Mouse (Mus musculus): ENCODE data around the gene Tpd52l1.

The Tpd52l1 gene

DNA sequence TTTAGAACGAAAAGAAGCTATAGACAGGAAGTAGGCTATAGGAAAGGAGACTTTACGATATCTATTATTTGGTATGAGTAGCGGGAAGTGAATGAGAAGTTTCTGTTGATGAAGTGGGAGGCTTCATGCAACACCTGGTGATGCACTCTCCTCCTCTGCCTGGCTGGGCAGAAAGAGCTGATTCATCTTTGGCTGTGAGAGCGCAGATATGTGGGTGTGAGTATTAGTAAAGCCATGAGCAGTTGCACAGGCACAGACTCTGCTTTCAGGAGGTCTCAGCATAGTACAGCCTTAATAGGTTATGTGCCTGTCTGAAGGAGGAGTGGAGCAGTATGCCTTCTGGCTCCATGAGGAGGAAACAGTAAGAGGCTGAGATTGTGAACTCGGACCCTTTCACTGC, 109.3 kb downstream of the Tpd52l1 start:
- no peak for DNase-seq

- DNase-seq = no peak
Measured at GRCm38 (mm10) chr10:31331225-31331775, 114.5 kb downstream of the Tpd52l1 start.

- DNase-seq = no peak
Measured at GRCm38 (mm10) chr10:31330286-31330962, 115.3 kb downstream of the Tpd52l1 start.

DNA sequence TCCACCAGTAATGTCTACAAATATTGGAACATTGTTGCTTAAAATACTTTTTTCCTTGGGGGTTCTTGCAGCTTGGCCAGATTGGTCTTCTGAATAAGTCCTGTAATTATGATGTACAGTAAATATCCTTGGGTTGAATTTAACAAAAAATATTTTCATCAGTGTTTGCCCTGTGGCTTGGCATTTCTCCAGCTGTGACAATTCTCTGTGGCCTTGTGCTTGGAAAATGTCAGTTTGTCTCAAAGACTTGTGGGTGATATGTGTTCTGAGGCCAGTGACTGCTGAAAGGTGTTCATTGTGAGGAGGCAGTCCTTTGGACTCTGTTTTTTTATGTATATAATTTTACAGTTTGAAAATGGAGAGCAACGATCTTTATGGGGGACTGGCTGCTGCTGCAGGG, 116.3 kb downstream of the Tpd52l1 start:
- no peak for DNase-seq

GRCm38 (mm10) chr10:31318491-31318890, 127.3 kb downstream of the Tpd52l1 start:
- peak; percentile 85 for DNase-seq

DNA sequence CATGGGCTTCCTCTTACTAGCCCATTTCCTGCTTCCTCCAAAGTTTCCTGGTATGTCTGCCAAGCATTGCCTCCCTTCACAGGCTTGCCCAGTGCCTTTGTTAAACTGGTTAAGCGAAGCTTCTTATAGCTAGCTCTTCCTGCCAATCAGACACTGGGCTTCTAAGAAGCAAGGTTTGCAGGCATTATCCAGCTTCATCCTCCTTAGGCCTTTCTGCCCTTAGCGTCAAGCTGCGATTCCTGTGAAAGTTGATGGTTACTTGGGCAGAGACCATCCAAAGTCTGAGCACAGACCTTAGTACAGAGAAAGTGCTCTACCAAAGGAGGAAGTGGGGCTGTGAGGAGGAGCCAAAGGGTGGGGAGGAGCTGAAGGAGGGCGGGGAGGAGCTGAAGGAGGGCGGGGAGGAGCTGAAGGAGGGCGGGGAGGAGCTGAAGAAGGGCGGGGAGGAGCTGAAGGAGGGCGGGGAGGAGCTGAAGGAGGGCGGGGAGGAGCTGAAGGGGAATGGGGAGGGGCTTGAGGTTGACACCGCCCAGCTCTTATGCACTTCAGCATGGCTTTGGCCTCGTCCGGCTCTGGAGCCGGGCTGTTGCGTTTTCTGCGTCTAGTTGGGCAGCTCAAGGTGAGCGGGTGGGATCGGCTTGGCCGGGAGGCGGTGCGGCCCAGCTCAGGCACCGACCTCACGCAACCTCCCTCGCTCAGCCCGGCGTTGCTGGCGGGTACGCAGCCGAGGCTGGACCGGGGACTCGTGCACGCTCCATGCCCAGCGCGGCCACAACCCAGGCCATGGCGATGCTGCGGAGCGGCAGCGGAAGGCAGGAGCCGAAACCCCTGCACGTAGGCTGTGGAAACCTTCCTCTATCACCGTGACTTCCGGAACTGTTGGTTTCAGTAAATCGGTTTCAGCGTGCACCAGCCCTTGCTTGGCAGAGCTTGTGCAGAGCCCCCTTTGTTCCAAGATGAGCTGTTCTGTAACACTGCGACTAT, 132.6 kb downstream of the Tpd52l1 start, which contains the start of gene Hddc2:
Gene Hddc2, plus strand, starts transcription at position 519 of the 984 bp plus-strand sequence.
- peak; percentile 97 for DNase-seq

DNA sequence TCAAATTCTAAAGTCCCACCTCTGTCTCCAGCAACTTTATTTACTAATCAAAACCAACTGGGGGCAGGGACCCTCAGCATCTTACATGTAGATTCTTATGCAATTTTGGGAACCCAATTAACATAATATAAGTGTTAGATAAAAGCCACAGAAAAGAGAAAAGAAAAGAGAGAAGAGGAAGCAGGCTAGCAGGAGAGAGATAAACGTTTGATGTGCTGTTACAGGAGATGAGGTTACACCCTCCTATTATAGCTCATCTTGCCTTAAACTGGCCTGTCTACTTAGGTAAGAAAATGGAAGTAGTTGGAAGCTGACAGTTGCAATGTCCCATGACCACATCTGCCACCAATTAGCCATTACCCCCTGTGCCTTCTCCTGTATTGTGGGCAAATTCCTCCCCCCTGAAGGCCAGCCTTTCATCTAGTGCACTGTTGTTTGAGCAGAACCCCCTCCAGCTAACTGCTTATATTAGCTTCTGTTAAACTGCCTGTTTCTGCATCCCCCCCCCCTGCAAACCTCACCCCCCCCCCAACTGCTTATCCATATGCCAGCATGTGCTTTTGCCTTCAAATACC, 138.6 kb downstream of the Tpd52l1 start:
- no peak for DNase-seq

DNA sequence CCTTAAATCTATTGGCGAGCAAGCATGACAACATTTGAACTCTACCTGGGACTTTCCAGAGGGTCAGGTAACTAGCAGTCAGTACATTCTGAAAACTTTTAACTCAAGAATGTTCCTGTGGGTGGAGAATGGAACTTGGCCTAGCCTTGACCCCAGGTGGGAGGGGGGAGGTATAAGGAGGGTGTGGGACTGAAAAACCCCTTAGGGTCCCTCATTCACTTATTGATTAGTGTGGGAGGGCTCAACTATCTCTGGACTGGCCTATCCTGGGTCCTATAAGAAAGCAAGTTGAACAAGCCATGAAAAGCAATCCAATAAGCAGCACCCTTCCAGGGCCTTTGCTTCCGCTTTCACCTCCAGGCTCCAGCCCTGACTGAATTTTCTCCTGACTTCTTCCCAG, 142.3 kb downstream of the Tpd52l1 start:
- DNase-seq = no peak

- no peak for DNase-seq
Measured at GRCm38 (mm10) chr10:31300292-31300691, 145.5 kb downstream of the Tpd52l1 start.

DNA sequence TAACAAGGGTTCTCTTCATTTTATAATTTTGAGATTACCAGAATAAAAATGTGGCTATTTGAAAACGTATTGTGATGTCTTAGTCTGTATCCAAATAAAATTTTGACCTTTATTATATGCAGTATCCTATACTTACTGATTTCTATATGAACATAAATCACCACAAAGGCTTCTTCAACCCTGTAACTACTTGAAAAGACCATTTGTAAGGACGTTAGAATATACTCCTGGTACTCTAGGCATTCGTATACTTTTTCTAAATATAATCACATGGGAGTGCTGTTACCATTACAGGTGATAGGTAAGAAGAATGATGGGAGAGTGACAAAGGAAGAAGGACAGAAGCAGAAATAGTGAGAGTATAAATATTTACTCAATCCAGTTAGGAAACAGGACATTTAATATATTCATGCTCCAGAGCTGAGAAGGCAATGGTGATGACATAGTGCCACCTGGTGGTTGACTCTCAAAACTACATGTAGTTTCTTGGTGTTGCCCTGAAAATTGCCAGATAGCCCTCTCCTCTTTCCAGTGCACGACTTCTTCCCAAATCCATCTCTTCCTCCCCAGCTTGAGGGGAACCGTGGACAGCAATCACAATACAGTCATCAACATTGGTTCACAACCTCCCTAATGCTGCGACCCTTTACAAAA, 146.7 kb downstream of the Tpd52l1 start:
- DNase-seq = peak; percentile 84

DNA sequence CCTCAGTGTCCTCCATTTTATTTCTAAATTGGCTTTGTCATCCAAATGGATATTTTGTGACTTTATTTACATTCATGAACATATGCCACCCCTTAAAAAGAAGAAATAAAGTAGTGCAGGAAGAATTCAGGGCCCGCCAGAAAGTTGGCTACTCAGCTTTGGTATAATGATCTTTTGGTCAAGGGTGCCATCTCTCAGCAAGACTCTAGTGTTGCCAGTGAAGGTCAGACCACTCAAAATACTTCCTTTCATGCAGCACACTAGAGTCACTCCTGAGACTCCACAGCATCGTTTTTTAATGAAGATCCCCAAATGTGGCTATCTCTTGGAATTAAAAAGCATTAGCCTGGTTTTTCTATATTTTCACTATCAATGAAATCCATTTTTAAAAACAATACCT, 147.5 kb downstream of the Tpd52l1 start:
- DNase-seq = no peak

DNA sequence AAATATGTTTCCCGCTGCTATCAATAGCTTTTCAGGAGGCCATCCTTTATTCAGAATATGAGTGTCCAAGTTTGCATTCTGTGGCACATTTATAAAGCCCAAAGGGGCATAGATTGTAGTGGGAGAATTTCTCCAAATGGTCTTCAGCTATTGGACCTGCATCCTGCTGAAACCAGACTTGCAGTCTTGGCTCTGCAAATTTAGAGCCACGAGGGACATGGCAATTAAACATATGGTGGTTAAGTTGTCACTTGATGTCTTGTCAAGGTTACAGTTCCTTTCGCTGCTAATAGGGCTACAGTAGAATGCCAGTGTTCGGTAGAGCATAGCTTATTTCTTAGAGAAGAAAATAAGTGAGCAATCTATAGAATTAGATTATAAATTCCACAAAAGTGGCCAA, 148.7 kb downstream of the Tpd52l1 start:
- DNase-seq = no peak

DNA sequence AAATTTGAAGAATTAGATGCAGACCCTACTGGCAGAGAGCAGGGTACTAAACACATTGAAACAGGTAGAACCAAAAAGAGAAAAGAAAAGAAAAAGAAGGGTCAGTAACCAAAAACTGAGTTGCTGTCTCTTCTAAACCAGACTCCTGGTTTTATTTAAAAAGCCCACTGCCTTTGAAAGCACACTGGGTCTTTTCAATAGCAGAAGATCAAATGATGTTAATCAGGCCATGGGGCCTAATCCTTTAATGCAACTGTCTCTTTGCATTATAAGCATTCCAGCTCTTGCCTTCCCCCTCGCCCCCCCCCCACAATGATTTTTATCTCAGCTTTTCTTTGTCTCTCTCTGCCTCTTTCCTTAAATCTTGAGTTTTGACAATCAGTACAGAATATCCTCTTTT, 149.3 kb downstream of the Tpd52l1 start:
- no peak for DNase-seq

GRCm38 (mm10) chr10:31295705-31296104, 150.1 kb downstream of the Tpd52l1 start:
- DNase-seq = no peak

DNA sequence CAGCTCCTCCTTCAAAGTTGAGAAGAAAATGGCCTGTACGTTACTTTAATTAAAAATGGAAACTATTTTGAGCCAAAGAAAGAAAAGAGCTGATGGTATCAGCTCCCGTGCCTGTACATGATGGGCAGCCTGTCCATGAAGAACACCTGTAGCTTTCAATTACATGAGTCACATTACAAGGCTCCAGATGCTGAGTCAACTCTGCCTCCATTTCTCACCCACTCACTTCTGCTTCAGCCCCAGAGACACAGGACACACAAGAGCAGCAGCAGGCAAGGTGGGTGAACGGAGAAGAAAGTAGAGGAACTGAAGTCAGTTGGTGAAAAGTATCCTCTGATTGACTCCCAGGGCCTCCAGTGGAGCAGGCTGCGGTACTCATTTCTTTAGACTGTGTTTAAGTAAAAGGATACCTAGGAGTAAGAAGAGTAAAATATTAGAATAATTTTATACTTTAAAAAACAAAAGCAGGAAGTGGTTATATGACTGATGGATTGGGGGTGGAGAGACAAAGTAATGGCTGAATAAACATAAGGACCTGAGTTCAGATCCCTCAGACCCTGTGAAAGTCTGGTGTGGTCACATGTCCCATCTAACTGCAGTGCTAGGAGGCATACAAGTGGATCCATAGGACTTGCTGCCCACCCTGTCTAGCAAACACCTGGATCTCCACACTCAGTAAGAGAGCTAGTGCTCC, 156.9 kb downstream of the Tpd52l1 start:
- no peak for DNase-seq

GRCm38 (mm10) chr10:31287787-31288186, 158.0 kb downstream of the Tpd52l1 start:
- DNase-seq = no peak
